Mouse (Mus musculus) kidney, adult 2 months (tissue): ENCODE data around the gene Btbd2.

Source experiments
- CTCF ChIP-seq: fragments of 200-500 bp; conservative IDR thresholded peaks from 2 replicates; pipeline ENCODE4 v1.5.1; 2011; ENCODE audit warnings: low read depth, mild to moderate bottlenecking, control low read depth, low read length, moderate library complexity, mixed read lengths; ENCODE audit not compliant: insufficient read depth, insufficient read length
- POLR2A ChIP-seq: fragments of 200-500 bp; IDR thresholded peaks from one replicate; pipeline ENCODE4 v1.6.1; 2011; ENCODE audit warnings: low read depth, low read length, control low read depth

- TF ChIP-seq POLR2A (no peak), CTCF (no peak)
Measured at GRCm38 (mm10) chr10:80604001-80604509, 52.8 kb downstream of the Btbd2 start.
